Mouse (Mus musculus): ENCODE results near the gene Gm21188. TPM values are rescaled to one million over a fixed set of nuclear protein-coding genes. Genes with fewer than 3 reads are reported as not detected.
"Not testable (repeated sequence)": the region's sequence is repeated elsewhere in the genome, so short reads cannot be mapped to it uniquely, and the experiment has no call there.

Gm21188 gene
- total RNA-seq, 2 experiments from 2014 or later: 0.94 TPM; not detected in 1

DNA sequence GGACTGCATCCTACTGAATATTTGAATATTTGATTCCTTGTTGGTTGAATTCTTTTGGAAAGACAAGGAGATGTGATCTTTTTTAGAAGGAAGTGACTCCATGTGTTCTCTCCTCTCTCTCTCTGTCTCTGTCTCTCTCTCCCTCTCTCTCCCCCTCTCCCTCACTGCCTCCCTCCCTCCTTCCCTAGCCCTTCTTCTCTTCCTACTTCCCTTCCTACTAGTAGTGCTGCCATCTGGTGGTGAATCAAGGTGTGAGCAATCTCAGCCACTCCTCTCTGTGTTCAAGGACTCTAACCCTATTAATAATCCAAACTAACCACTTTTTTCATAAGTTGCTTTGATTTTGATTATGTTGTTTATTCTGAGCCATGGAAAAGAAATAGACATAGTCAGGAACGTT is 30.5 kb downstream of the Gm21188 start:
- H3K4me3 ChIP-seq; DNase-seq (ENCODE audit: extremely low spot score in 1 of 2, low spot score in 2 of 2); intact Hi-C loops (cut with DNase I); H3K27ac ChIP-seq: not testable (repeated sequence)
- TF ChIP-seq CTCF (IDR thresholded peaks at IDR 0.05): peak; percentile 13

DNA sequence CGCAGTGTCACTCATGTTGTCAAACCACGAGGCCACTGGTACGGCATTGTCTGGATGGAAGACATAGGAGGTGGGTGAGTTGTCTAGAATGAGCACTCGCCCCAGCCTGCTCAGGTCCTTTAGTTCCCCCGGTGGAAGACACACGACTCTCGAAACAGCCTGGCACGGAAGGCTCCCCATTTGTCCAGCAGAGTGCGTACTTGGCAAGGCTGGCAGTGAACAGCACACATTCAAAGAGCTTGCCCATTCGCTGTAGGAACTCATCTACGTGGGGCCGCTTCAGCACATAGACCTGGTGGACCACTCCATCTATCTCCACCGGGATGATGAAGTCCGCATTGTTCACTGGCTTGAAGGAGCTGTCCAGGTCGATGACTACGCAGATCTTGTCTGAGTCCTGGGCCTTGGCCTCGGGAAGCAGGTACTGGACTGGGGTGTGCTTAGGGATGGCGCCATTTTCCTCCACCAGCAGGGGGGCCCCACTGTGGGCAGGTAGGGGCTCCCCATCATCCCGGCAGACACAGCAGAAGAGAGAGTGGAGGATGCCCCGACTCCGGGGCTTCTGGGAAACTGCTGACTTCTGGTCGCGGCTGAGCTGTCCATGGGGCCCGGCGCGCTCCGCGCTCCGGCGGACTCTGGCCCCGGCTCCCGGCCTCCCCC is 36.5 kb downstream of the Gm21188 start:
- intact Hi-C loops (cut with DNase I); DNase-seq (ENCODE audit: extremely low spot score in 1 of 2, low spot score in 2 of 2); H3K4me3 ChIP-seq; H3K27ac ChIP-seq: not testable (repeated sequence)

DNA sequence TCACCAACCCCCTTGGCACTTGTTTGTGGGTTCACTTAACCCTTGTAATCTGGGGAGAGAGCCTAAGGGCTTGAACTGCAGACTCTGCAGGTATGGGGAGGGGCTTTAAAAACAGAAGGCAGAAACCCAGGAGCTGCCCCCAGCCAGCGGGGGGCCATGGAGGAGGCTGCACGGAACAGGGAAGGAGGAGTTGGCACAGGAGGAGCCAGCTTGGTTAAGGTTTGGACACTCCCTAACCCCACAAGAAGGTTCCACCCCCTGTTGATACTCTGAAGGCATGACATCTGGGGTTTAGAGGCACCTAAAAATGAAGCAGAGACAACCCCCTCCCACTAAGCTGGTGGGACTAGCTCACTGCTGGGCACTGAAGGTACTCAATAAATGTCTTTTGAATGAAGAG is 38.0 kb downstream of the Gm21188 start:
- intact Hi-C loops (cut with DNase I): not testable (repeated sequence)

DNA sequence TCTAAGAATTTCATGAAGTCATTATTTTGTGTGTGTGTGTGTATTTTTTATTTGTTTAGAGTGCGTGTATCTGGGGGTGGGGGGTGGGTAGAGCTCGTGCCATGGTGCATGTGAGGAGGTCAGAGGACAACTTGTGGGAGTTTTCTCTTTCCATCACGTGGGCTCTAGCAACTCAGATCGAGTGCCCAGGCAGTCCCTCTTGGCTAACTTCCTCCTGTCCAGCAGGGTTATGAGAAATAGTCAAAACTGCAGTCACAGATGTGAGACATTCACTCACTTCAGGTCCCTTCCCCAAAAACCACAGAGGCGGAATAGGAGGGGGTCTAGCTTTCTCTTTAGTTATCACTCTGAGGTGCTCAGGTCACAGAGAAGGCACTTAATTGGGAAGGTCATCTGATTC is 38.5 kb downstream of the Gm21188 start:
- H3K27ac ChIP-seq; H3K4me3 ChIP-seq; DNase-seq (ENCODE audit: extremely low spot score in 1 of 2, low spot score in 2 of 2); intact Hi-C loops (cut with DNase I): not testable (repeated sequence)

More for the DNA sequence above, 38.0 kb downstream of the Gm21188 start:
- H3K27ac ChIP-seq; DNase-seq (ENCODE audit: extremely low spot score in 1 of 2, low spot score in 2 of 2); H3K4me3 ChIP-seq: not testable (repeated sequence)

DNA sequence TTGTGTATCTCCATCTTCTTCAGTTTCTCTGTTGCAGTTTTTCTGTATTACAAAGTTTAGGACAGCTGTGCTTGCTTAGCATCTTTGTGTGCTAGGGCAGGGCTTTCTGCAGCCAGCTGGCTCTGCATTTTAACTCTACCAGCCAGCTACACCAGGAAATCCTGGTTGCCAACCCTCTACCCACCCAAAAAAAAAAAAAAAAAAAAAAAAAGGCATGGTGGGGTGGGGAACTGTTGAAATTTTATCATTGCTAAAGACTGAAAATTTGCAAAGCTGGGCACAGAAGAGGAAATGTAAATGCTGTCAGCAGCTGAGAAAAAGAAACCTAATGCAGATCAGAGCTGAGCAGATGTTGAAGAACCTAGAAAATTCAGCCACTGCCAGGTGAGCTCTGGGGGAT is 41.9 kb downstream of the Gm21188 start:
- H3K4me3 ChIP-seq; DNase-seq (ENCODE audit: extremely low spot score in 1 of 2, low spot score in 2 of 2); H3K27ac ChIP-seq; intact Hi-C loops (cut with DNase I): not testable (repeated sequence)

DNA sequence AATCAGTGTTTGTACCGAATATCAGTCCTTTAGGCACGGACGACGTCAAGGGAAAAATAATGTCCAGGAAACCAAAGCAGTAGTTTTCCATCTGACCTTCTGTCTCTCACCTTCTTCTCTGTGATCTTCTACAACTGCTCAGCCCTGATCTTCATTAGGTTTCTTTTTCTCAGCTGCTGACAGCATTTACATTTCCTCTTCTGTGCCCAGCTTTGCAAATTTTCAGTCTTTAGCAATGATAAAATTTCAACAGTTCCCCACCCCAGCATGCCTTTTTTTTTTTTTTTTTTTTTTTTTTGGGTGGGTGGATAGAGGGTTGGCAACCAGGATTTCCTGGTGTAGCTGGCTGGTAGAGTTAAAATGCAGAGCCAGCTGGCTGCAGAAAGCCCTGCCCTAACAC is 52.8 kb downstream of the Gm21188 start:
- H3K4me3 ChIP-seq; H3K27ac ChIP-seq; DNase-seq (ENCODE audit: extremely low spot score in 1 of 2, low spot score in 2 of 2); intact Hi-C loops (cut with DNase I): not testable (repeated sequence)

DNA sequence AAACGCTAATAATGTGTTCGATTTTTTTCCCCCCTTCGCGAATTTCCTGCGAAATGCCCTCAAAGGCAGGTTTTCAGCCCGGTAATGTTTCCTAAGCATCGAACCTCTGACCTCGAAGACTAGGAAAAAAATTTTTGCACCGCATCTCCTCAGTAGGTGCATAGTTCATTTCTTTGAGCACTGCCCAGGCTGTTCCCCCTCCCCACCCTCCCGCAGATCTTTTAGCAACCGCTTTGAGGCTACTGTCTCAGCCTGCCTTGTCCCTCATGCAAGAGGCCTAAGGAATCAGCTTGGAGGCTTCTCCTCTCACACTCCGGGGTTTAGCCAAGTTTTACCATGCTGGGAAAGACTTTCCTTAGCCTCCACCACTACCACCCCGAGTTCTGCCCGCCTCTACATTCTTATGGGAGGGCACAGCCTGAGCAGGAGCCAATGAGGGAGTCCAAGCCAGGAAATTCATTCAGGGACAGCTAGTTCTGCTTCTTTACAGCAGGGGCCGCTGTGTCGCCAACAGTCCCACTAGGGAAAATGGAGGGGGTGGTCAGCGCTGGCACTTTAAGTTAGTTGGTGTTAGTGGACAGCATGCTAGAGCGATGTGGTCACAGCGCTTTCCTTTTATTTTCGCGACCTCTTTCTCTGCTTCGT is 53.4 kb downstream of the Gm21188 start:
- intact Hi-C loops (cut with DNase I); H3K27ac ChIP-seq; DNase-seq (ENCODE audit: extremely low spot score in 1 of 2, low spot score in 2 of 2); H3K4me3 ChIP-seq: not testable (repeated sequence)

DNA sequence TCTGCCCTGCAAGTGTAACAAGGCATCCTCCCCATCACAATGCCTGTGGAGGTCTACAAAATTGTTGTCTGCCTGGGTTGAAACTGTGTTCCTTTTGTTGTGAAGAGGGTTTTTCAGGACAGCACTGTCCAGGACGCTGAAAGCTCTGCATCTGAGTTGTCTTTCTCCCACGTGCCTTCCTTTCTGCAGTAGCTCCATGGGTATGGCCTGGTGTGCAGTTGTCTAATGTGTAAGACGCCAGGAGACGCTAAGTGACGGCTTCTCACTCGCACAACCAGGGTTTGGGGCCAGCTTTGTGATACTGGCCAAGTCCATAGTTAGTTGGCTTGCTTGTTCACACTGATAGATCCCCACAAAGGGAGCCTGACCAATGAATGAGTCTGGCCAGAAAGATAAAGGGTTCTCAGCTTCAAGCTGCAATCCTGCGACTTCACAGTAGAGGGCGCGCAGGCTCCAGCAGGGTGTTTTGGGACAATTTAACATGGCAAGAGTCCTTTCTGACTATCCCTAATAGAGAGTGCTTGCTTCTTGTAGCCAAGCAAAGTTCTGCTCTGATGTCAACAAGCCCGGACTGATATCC is 60.0 kb downstream of the Gm21188 start:
- H3K27ac ChIP-seq; H3K4me3 ChIP-seq; intact Hi-C loops (cut with DNase I); DNase-seq (ENCODE audit: extremely low spot score in 1 of 2, low spot score in 2 of 2): not testable (repeated sequence)

DNA sequence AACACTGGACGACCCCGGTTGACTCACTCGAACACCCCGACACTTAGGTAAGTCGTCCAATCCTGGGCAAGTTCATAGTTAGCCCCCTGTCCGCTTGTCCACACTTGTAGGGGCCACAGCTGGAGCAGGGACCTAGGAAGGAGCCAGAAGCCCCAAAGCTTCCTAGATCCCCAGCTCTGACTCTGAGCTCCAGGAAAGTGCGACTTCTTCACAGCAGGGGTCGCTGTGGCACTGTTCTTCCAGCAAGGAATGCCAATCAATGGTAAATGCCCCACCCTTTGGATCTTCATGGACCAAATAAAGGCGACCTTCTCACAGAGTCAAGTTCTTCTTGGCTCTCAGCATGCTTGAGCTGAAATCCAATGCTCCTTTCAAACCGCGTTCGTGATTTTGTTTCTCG is 60.7 kb downstream of the Gm21188 start:
- H3K4me3 ChIP-seq; DNase-seq (ENCODE audit: extremely low spot score in 1 of 2, low spot score in 2 of 2); intact Hi-C loops (cut with DNase I); H3K27ac ChIP-seq: not testable (repeated sequence)

Other genes starting within 250 kb of the Gm21188 start
- not detected for gene AF067063, start 222.0 kb downstream of the Gm21188 start, total RNA-seq (2021)
- gene D13Ertd608e, start 216.2 kb downstream of the Gm21188 start, total RNA-seq (2021): not detected
- not detected for gene Tcstv1, start 157.4 kb downstream of the Gm21188 start, total RNA-seq (2021)
- not detected for gene Gm21761, start 122.9 kb downstream of the Gm21188 start, total RNA-seq (2021)
- gene B020031M17Rik, start 101.4 kb downstream of the Gm21188 start, total RNA-seq (2021): not detected
- not detected for gene Gm36079, start 25.2 kb downstream of the Gm21188 start, total RNA-seq (2021)
- not detected for gene Gm20767, start 88.1 kb upstream of the Gm21188 start, total RNA-seq (2021)
- gene Gm21818, start 120.2 kb upstream of the Gm21188 start, total RNA-seq (2021): not detected
- gene Gm21762, start 163.8 kb upstream of the Gm21188 start, total RNA-seq (2021): not detected
- gene Gm21731, start 186.9 kb upstream of the Gm21188 start, total RNA-seq (2021): not detected
- not detected for gene AF067061, start 210.9 kb upstream of the Gm21188 start, total RNA-seq (2021)
- not detected for gene BC147527, start 248.2 kb upstream of the Gm21188 start, total RNA-seq (2021)

All from left cerebral cortex, adult 2 months (tissue).